Mouse (Mus musculus): ENCODE results near the gene Taar8a. TPM values are rescaled to one million over a fixed set of nuclear protein-coding genes. Genes with fewer than 3 reads are reported as not detected.
"Not testable (repeated sequence)": the region's sequence is repeated elsewhere in the genome, so short reads cannot be mapped to it uniquely, and the experiment has no call there.

Taar8a gene
- polyA plus RNA-seq, 1 experiment from 2014 or later: not detected

DNA sequence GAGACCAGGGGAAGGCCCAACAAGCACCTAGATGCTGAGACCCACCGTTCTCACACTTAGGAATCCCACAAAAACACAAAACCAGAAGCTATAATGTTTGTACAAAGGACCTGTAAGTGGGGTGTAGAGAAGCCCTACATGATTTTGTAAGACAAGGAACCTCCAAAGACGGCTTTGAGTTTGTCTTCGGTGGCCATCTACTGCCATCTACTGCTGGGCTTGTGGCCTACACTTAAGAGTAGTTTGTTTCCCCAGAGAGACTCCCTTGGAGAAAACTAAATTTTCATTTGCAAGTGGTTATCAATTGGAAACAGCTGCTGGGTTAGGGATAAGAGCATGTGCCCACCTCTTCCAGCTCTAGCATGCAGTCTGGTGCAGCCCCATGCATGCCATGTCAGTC, 3.9 kb downstream of the Taar8a start:
- Histone ChIP-seq H3K4me3 (ENCODE audit: low read depth, low read length) (no peak overlapping the region), H3K9ac (ENCODE audit: low read depth, low read length) (no peak overlapping the region), H3K4me2 (ENCODE audit: low read depth, low read length) (no peak overlapping the region), H3K4me1 (ENCODE audit: control insufficient read depth, insufficient read depth, low read length) (no peaks in the 10 kb centered on the region), H3K27ac (replicated peaks; ENCODE audit: low read depth, low read length) (no peak overlapping the region), H3K36me3 (ENCODE audit: control insufficient read depth, insufficient read depth, low read length) (no peaks in the 10 kb centered on the region), H3K27me3 (replicated peaks; ENCODE audit: control insufficient read depth, insufficient read depth, low read length) (no peaks in the 10 kb centered on the region), H3K9me3 (ENCODE audit: control insufficient read depth, low read length) (no peaks in the 10 kb centered on the region)
- DNase-seq (ENCODE audit: low spot score) (peak; percentile 58), ATAC-seq (ENCODE audit: low read depth) (no peak)
- WGBS: 31% methylated on average over 3 of the region's 3 CpGs

DNA sequence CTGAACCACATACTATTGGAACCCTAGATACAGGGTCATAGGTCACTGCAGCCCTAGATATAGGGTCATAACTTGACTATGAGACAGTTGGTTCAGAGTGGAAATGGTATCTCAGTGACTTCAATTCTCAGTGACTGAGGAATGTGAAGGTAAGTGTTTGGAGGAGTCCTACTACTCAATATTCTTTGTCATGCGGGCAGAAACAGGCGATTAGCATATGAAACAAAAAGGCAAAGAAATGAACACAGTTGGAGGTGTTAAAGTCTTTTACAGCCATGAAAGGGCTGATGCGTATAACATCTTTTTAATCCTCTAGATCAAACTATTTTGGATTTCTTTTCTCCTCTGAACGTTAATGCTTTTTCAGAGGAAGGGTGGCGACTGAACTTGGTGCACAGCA, 9.6 kb downstream of the Taar8a start:
- H3K27me3 ChIP-seq (replicated peaks; ENCODE audit: control insufficient read depth, insufficient read depth, low read length): no peaks in the 10 kb centered on the region
- H3K9ac ChIP-seq (ENCODE audit: low read depth, low read length): no peak overlapping the region
- no peaks in the 10 kb centered on the region for H3K9me3 ChIP-seq (ENCODE audit: control insufficient read depth, low read length)
- H3K36me3 ChIP-seq (ENCODE audit: control insufficient read depth, insufficient read depth, low read length): no peaks in the 10 kb centered on the region
- no peak overlapping the region for H3K4me3 ChIP-seq (ENCODE audit: low read depth, low read length)
- no peak for ATAC-seq (ENCODE audit: low read depth)
- H3K4me1 ChIP-seq (ENCODE audit: control insufficient read depth, insufficient read depth, low read length): no peaks in the 10 kb centered on the region
- no peak for DNase-seq (ENCODE audit: low spot score)
- no peak overlapping the region for H3K27ac ChIP-seq (replicated peaks; ENCODE audit: low read depth, low read length)
- H3K4me2 ChIP-seq (ENCODE audit: low read depth, low read length): no peak overlapping the region
- WGBS: 79% methylated on average over 5 of the region's 5 CpGs

DNA sequence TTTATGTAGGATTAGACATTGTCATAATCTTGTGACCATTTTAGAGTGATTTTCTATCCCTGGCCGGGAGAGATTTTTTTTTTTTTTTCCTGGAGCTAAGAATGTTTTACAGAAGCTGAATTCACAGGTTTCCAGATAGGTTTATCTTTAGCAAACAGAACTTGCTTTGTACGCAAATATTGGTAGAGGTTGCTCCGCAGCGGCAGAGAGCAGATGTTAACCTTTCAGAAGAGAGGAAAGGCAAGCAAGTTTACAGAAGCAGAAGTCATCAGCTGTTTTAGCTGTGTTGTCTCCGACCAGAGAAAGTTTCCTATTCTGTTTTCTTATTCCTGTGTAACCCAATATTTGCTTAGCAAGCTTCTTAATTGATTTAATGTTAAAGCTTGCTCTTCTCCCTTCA, 10.3 kb downstream of the Taar8a start:
- no peaks in the 10 kb centered on the region for H3K4me1 ChIP-seq (ENCODE audit: control insufficient read depth, insufficient read depth, low read length)
- no peak for DNase-seq (ENCODE audit: low spot score)
- H3K36me3 ChIP-seq (ENCODE audit: control insufficient read depth, insufficient read depth, low read length): no peaks in the 10 kb centered on the region
- no peaks in the 10 kb centered on the region for H3K27me3 ChIP-seq (replicated peaks; ENCODE audit: control insufficient read depth, insufficient read depth, low read length)
- no peak overlapping the region for H3K9ac ChIP-seq (ENCODE audit: low read depth, low read length)
- no peaks in the 10 kb centered on the region for H3K9me3 ChIP-seq (ENCODE audit: control insufficient read depth, low read length)
- WGBS: 69% methylated on average over 5 of the region's 5 CpGs
- no peak for ATAC-seq (ENCODE audit: low read depth)
- H3K27ac ChIP-seq (replicated peaks; ENCODE audit: low read depth, low read length): no peak overlapping the region
- no peak overlapping the region for H3K4me2 ChIP-seq (ENCODE audit: low read depth, low read length)
- no peak overlapping the region for H3K4me3 ChIP-seq (ENCODE audit: low read depth, low read length)

DNA sequence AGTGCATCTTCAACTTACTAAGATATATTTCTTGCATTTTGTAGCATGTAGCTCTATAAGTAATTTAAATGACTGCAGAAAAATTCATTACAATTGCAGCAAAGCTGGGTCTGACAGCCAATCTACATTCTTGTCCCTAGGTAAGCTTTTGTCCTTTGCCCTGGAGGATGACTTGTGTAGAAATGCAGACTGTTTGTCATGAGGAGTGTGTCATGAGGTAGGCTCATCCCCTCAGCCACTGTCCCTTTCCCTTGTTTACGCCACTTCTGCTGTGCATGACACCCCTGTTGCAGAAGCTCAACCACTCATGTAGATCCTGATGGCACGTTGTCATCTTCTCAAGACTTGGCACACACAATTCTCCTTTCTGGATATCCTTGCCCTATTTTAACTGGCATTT, 10.9 kb downstream of the Taar8a start:
- no peaks in the 10 kb centered on the region for H3K4me1 ChIP-seq (ENCODE audit: control insufficient read depth, insufficient read depth, low read length)
- no peak for ATAC-seq (ENCODE audit: low read depth)
- no peak overlapping the region for H3K4me3 ChIP-seq (ENCODE audit: low read depth, low read length)
- H3K9me3 ChIP-seq (ENCODE audit: control insufficient read depth, low read length): no peaks in the 10 kb centered on the region
- no peak overlapping the region for H3K9ac ChIP-seq (ENCODE audit: low read depth, low read length)
- WGBS: 70% methylated on average over 2 of the region's 2 CpGs
- DNase-seq (ENCODE audit: low spot score): no peak
- no peak overlapping the region for H3K4me2 ChIP-seq (ENCODE audit: low read depth, low read length)
- no peak overlapping the region for H3K27ac ChIP-seq (replicated peaks; ENCODE audit: low read depth, low read length)
- H3K36me3 ChIP-seq (ENCODE audit: control insufficient read depth, insufficient read depth, low read length): no peaks in the 10 kb centered on the region
- no peaks in the 10 kb centered on the region for H3K27me3 ChIP-seq (replicated peaks; ENCODE audit: control insufficient read depth, insufficient read depth, low read length)

DNA sequence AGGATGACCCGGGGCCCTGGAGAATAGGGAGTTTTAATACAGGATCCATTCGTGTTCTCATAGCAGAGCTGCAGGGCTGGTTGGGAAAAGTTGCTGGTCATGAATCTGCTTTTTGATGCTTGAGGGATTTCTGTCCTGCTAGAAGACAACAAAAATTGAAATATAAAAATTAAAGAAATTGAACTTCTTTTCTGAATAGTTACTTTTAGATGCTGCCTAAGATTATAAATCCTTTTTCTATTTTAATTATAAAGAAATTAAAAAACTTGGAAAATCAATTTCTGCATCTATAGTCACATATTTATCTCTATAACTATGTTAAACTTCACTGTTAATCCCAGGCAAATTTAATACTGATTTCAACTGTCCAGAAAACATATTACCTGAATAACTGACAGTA, 15.9 kb downstream of the Taar8a start, which contains the start of gene Taar8b:
Gene Taar8b (minus strand): TSS at position 101 of the 400 bp plus-strand sequence.
- DNase-seq (ENCODE audit: low spot score) (no peak), ATAC-seq (ENCODE audit: low read depth) (no peak)
- no peak within 1 kb of the TSS for H3K4me2 ChIP-seq (ENCODE audit: low read depth, low read length)
- 79% methylated on average over 2 of the region's 2 CpGs for WGBS
- H3K27ac ChIP-seq (replicated peaks; ENCODE audit: low read depth, low read length): no peak within 1 kb of the TSS
- H3K9me3 ChIP-seq (ENCODE audit: control insufficient read depth, low read length): no peaks in the 10 kb centered on the region
- H3K27me3 ChIP-seq (replicated peaks; ENCODE audit: control insufficient read depth, insufficient read depth, low read length): no peaks in the 10 kb centered on the region
- H3K9ac ChIP-seq (ENCODE audit: low read depth, low read length): no peak within 1 kb of the TSS
- no peaks in the 10 kb centered on the region for H3K4me1 ChIP-seq (ENCODE audit: control insufficient read depth, insufficient read depth, low read length)
- no peak within 1 kb of the TSS for H3K4me3 ChIP-seq (ENCODE audit: low read depth, low read length)
- no peaks in the 10 kb centered on the region for H3K36me3 ChIP-seq (ENCODE audit: control insufficient read depth, insufficient read depth, low read length)

DNA sequence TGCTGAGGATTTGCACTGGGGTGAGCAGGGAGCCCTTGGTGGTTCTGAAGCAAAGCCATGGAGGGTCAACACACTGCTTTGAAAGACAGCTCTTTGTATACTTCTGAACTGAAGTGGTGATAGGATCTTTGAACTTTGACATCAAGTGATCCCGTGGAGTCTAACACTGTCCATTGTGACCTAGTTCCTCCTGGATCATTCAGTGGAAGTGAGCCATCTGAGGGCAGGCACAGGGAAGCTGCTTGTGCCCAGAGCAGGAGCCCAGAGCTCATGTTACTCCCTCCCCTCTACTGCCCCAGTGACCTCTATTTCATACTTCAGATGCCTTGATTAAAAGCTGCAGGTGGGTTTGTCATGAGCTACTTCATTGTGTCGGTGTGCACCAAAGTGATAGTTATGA, 20.7 kb downstream of the Taar8a start:
- not testable (repeated sequence) for H3K36me3 ChIP-seq (ENCODE audit: control insufficient read depth, insufficient read depth, low read length); ATAC-seq (ENCODE audit: low read depth); H3K9me3 ChIP-seq (ENCODE audit: control insufficient read depth, low read length); H3K4me2 ChIP-seq (ENCODE audit: low read depth, low read length); H3K4me1 ChIP-seq (ENCODE audit: control insufficient read depth, insufficient read depth, low read length); H3K9ac ChIP-seq (ENCODE audit: low read depth, low read length); H3K27me3 ChIP-seq (replicated peaks; ENCODE audit: control insufficient read depth, insufficient read depth, low read length); DNase-seq (ENCODE audit: low spot score); H3K4me3 ChIP-seq (ENCODE audit: low read depth, low read length); H3K27ac ChIP-seq (replicated peaks; ENCODE audit: low read depth, low read length)
- WGBS: 30% methylated on average over 2 of the region's 2 CpGs

DNA sequence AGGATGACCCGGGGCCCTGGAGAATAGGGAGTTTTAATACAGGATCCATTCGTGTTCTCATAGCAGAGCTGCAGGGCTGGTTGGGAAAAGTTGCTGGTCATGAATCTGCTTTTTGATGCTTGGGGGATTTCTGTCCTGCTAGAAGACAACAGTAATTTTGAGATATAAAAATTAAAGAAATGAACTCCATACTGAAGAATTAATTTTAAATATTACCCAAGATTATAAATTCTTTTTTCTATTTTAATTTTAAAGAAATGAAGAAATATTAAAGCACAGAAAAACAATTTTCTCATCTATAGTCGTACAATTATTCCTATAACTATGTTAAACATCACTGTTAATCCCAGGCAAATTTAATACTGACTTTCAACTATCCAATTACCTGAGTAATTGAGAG, 25.5 kb downstream of the Taar8a start, which contains the start of gene Taar8c:
Gene Taar8c (minus strand): TSS at position 101 of the 400 bp plus-strand sequence.
- ATAC-seq (ENCODE audit: low read depth); H3K36me3 ChIP-seq (ENCODE audit: control insufficient read depth, insufficient read depth, low read length); H3K4me1 ChIP-seq (ENCODE audit: control insufficient read depth, insufficient read depth, low read length); H3K4me2 ChIP-seq (ENCODE audit: low read depth, low read length); H3K9me3 ChIP-seq (ENCODE audit: control insufficient read depth, low read length); H3K27me3 ChIP-seq (replicated peaks; ENCODE audit: control insufficient read depth, insufficient read depth, low read length); H3K9ac ChIP-seq (ENCODE audit: low read depth, low read length); H3K27ac ChIP-seq (replicated peaks; ENCODE audit: low read depth, low read length); DNase-seq (ENCODE audit: low spot score); H3K4me3 ChIP-seq (ENCODE audit: low read depth, low read length): not testable (repeated sequence)
- 73% methylated on average over 1 of the region's 3 CpGs for WGBS

DNA sequence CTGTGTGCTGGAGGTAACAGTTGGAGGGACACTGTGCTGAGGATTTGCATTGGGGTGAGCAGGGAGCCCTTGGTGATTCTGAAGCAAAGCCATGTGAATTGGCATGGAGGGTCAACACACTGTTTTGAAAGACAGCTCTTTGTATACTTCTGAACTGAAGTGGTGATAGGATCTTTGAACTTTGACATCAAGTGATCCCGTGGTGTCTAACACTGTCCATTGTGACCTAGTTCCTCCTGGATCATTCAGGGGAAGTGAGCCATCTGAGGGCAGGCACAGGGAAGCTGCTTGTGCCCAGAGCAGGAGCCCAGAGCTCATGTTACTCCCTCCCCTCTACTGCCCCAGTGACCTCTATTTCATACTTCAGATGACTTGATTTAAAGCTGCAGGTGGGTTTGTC, 27.0 kb downstream of the Taar8a start:
- not testable (repeated sequence) for H3K4me1 ChIP-seq (ENCODE audit: control insufficient read depth, insufficient read depth, low read length); H3K4me3 ChIP-seq (ENCODE audit: low read depth, low read length); H3K9me3 ChIP-seq (ENCODE audit: control insufficient read depth, low read length); H3K9ac ChIP-seq (ENCODE audit: low read depth, low read length); DNase-seq (ENCODE audit: low spot score); H3K27me3 ChIP-seq (replicated peaks; ENCODE audit: control insufficient read depth, insufficient read depth, low read length); H3K36me3 ChIP-seq (ENCODE audit: control insufficient read depth, insufficient read depth, low read length); H3K27ac ChIP-seq (replicated peaks; ENCODE audit: low read depth, low read length); ATAC-seq (ENCODE audit: low read depth); H3K4me2 ChIP-seq (ENCODE audit: low read depth, low read length)
- WGBS: 8% methylated on average over 1 of the region's 1 CpGs

DNA sequence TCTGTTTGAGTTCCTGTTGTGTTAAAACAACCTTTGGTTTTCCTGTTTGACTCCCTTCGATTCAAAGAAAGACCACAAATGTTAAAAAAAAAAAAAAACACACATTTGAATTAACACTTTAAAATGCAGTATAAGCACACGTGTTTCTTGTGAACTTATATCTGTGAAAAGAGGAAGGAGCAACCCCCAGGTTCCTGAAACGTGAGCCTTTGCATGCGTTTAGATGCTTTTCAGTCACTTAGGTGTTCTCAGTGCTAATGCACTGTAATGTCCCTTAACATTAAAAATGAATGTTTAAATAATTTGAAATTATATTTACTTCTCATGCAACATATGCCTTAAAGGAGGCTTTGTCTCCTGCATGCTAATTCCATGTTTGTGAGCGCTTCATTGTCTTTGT, 31.4 kb downstream of the Taar8a start:
- H3K4me1 ChIP-seq (ENCODE audit: control insufficient read depth, insufficient read depth, low read length): no peaks in the 10 kb centered on the region
- no peak overlapping the region for H3K9ac ChIP-seq (ENCODE audit: low read depth, low read length)
- no peak overlapping the region for H3K27ac ChIP-seq (replicated peaks; ENCODE audit: low read depth, low read length)
- H3K4me3 ChIP-seq (ENCODE audit: low read depth, low read length): no peak overlapping the region
- no peaks in the 10 kb centered on the region for H3K36me3 ChIP-seq (ENCODE audit: control insufficient read depth, insufficient read depth, low read length)
- no peak for DNase-seq (ENCODE audit: low spot score)
- 44% methylated on average over 5 of the region's 5 CpGs for WGBS
- H3K27me3 ChIP-seq (replicated peaks; ENCODE audit: control insufficient read depth, insufficient read depth, low read length): no peaks in the 10 kb centered on the region
- no peaks in the 10 kb centered on the region for H3K9me3 ChIP-seq (ENCODE audit: control insufficient read depth, low read length)
- no peak overlapping the region for H3K4me2 ChIP-seq (ENCODE audit: low read depth, low read length)
- ATAC-seq (ENCODE audit: low read depth): no peak
